Mouse (Mus musculus) lung, embryonic 14.5 days (tissue): ENCODE data around the gene Mpv17l2. TPM values are rescaled to one million over a fixed set of nuclear protein-coding genes. Genes with fewer than 3 reads are reported as not detected.

ENCODE experiments used
- ATAC-seq: fragments of 200-750 bp; cut with Nextera tagmentation; 2 replicates; pipeline ENCODE4 v1.8.0; 2017; ENCODE audit warnings: mild to moderate bottlenecking, moderate TSS enrichment, moderate library complexity; ENCODE audit not compliant: insufficient read depth
- DNase-seq: peaks from one replicate; pipeline ENCODE4 v3.0.0-alpha.2; 2015
- H3K27ac ChIP-seq: fragments of 300-500 bp; sonication (generic); 2 replicates; pipeline ENCODE4 v1.5.1; 2014; ENCODE audit warnings: low read depth, mild to moderate bottlenecking, moderate library complexity
- H3K27me3 ChIP-seq: fragments of 300-500 bp; sonication (generic); 2 replicates; pipeline ENCODE4 v1.6.1; 2014; ENCODE audit warnings: low read length, control low read depth; ENCODE audit not compliant: insufficient read depth
- H3K36me3 ChIP-seq: fragments of 300-500 bp; sonication (generic); 2 replicates; pipeline ENCODE4 v1.6.1; 2014; ENCODE audit warnings: control low read depth; ENCODE audit not compliant: insufficient read depth
- H3K4me1 ChIP-seq: fragments of 300-500 bp; sonication (generic); 2 replicates; pipeline ENCODE4 v1.6.1; 2014; ENCODE audit warnings: antibody characterized with exemption, control low read depth; ENCODE audit not compliant: insufficient read depth
- H3K4me2 ChIP-seq: fragments of 300-500 bp; sonication (generic); 2 replicates; pipeline ENCODE4 v1.6.1; 2014; ENCODE audit warnings: mild to moderate bottlenecking
- H3K4me3 ChIP-seq: fragments of 300-500 bp; sonication (generic); 2 replicates; pipeline ENCODE4 v1.5.1; 2014; ENCODE audit warnings: low read depth, low read length
- H3K9ac ChIP-seq: fragments of 300-500 bp; sonication (generic); 2 replicates; pipeline ENCODE4 v1.6.1; 2014
- H3K9me3 ChIP-seq: fragments of 300-500 bp; sonication (generic); 2 replicates; pipeline ENCODE4 v1.6.1; 2016; ENCODE audit warnings: low read depth, low read length, control low read depth
- CTCF ChIP-seq: IDR thresholded peaks from 2 replicates; pipeline ENCODE4 v1.5.1; 2016; ENCODE audit warnings: antibody characterized with exemption, low read depth
- WGBS: fragments of 180-500 bp; shearing (Covaris S2); extraction: QIAGEN DNeasy Blood & Tissue Kit; methylation state at CpG from one replicate; pipeline ENCODE4 v1.1.7; 2014; 5-methylcytosine and 5-hydroxymethylcytosine counted together
- polyA plus RNA-seq: library from polyadenylated mRNA; unstranded; fragments of >200 nt; fragmentation: Nextera tagmentation; extraction: Ambion mirVana; gene quantifications from 2 replicates; pipeline ENCODE4 v1.2.1, GENCODE M21; 2014

Mpv17l2 gene
- polyA plus RNA-seq, 1 experiment from 2014 or later = 27.9 TPM

DNA sequence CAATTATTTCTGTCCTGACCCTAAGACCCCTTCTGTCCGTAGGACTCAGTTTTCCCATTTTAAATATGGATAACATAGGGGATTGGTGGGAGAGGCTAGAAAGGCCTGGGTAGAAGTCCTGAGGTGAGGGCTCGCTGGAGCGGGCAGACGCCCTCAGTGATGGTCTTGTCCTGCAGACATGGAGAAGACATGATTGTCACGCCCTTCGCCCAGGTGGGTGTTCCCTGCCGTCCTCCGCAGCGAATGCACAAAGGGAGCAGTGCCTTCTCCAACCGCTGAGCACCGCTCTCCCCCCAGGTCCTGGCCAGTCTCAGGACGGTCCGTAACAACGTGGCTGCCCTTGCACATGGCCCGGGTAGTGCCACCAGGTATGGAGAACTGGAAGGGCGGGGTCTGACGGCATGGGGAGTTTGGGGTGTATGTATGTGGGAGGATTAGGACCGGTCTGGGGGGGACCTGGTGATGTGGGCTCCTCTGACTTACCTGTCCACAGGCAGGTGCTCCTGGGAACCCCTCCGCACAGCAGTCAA is 15.0 kb downstream of the Mpv17l2 start:
- ATAC-seq (no peak), DNase-seq (no peak)
- H3K9ac ChIP-seq = no peak overlapping the region
- H3K4me1 ChIP-seq = no peaks in the 10 kb centered on the region
- H3K27ac ChIP-seq = no peak overlapping the region
- WGBS = 55% methylated on average over 19 of the region's 19 CpGs
- H3K9me3 ChIP-seq = no peaks in the 10 kb centered on the region
- TF ChIP-seq CTCF = no peak
- H3K4me2 ChIP-seq = no peak overlapping the region
- H3K36me3 ChIP-seq = no peaks in the 10 kb centered on the region
- H3K27me3 ChIP-seq = peaks cover 83% of the 10 kb centered on the region
- H3K4me3 ChIP-seq = no peak overlapping the region

DNA sequence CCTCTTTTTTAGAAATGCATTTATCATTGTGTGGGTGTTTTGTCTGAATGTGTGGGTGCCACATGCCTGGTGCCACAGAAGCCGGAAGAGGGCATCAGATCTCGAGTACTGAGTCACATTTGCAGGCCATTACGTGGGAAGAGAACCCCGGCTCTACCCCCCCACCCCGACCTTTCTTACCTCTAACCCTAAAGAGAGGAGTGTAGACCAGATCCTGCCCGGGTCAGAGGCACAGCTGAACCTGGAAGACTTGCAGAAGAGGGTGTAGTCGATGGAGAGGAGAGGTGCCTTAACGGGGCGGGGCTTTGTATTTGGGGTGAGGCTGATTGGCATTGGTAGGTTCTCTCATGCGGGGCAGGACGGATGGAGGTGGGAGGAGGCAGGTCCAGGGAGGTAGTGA is 15.9 kb downstream of the Mpv17l2 start:
- no peaks in the 10 kb centered on the region for H3K36me3 ChIP-seq
- TF ChIP-seq CTCF = no peak
- DNase-seq = no peak
- H3K27me3 ChIP-seq = peaks cover 83% of the 10 kb centered on the region
- no peaks in the 10 kb centered on the region for H3K4me1 ChIP-seq
- H3K9me3 ChIP-seq = no peaks in the 10 kb centered on the region
- no peak overlapping the region for H3K4me2 ChIP-seq
- no peak overlapping the region for H3K27ac ChIP-seq
- WGBS = 48% methylated on average over 11 of the region's 11 CpGs
- H3K4me3 ChIP-seq = no peak overlapping the region
- H3K9ac ChIP-seq = no peak overlapping the region
- ATAC-seq = no peak

DNA sequence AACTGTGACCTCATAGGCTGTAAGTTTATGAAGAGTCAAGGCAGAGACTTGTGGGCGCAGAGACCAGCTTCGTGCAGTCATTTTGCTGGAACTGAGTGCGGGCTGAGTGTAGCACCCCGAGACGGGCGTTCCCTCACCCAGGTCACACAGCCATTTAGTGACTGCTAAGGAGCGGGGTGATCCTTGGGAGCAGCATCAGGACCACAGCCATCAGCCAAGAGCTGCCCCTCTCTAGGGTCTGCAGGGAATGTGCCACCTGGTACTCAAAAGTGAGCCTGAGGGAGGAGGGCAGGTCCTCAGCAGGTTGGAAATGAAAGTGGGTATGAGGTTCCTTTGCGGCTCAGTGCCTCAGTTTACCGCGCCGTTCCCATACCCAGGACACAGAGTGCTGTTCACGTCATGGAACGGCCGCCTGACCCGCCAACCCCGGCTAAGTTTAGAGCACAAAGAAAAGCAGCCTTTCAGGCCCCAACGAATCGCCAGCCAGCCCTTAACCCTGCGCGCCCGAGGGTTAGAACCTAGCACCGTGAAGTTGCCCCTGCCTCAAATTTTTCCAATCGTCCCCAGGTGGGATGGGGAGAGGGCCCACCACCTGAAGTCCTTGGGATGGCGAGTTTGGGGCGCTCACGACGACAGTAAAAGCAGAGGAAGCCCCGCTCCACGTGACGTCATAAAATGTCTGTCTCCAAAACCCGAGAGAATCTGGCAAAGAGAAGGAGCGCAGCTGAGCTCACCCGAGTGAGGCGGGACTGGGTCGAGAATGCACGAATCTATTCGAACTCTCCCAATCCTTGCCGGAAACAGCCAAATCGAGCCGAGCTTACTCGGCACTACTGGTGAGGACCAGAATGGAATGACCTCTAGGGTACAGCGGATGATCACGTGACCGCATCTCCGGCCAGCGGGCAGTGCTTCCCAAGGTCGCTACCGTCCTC is 16.8 kb downstream of the Mpv17l2 start:
- DNase-seq = peak; percentile 61
- WGBS = 5% methylated on average over 48 of the region's 48 CpGs
- peak overlapping the region; percentile 58 for H3K4me2 ChIP-seq

DNA sequence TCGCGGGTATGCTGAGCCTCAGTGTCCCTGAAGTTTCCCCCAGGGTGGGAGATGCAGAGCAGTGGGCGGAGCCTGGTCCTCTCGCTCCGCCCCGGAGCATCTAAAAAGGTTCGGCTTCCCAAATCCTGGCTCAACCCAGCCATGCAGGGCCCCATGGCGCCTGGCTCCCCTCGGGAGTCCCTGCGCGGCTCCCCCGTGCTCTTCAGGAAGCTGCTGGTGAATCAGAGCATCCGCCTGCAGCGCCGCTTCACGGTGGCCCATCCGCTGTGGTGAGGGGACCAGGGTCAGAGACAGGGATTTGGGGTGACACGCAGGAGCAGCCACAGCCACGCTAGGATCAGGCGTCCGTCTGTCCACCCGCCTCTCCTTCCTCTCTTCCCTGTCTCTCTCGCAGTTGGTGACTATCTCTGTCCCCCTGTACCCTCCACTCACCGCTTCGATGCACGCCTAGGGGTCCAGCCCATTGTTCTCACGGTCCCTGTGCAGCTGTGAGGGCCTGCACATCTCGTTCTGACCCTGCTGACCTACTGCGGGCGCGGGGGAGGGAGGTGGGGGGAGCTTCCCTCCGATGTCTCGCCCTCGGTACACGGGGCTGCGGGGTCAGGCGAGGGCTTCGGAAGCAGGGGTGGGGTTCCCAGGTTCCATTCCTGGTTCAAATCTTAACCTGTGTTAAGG is 17.6 kb downstream of the Mpv17l2 start:
- peaks cover 72% of the 10 kb centered on the region for H3K27me3 ChIP-seq
- 4% methylated on average over 38 of the region's 38 CpGs for WGBS
- no peaks in the 10 kb centered on the region for H3K9me3 ChIP-seq
- H3K9ac ChIP-seq = no peak overlapping the region
- H3K4me3 ChIP-seq = peak overlapping the region; percentile 28
- TF ChIP-seq CTCF = no peak
- ATAC-seq (no peak), DNase-seq (peak; percentile 21)
- no peak overlapping the region for H3K27ac ChIP-seq
- no peaks in the 10 kb centered on the region for H3K36me3 ChIP-seq
- H3K4me1 ChIP-seq = no peaks in the 10 kb centered on the region
- peak overlapping the region; percentile 58 for H3K4me2 ChIP-seq

More for the DNA sequence above, 16.8 kb downstream of the Mpv17l2 start:
- TF ChIP-seq CTCF = no peak
- Histone ChIP-seq H3K9me3 (no peaks in the 10 kb centered on the region), H3K27me3 (peaks cover 79% of the 10 kb centered on the region), H3K36me3 (no peaks in the 10 kb centered on the region), H3K27ac (no peak overlapping the region), H3K4me3 (peak overlapping the region; percentile 28), H3K4me1 (no peaks in the 10 kb centered on the region), H3K9ac (no peak overlapping the region; the same call in 1 of the 2 replicates)
- peak; percentile 27; the same call in 1 of the 2 replicates for ATAC-seq

DNA sequence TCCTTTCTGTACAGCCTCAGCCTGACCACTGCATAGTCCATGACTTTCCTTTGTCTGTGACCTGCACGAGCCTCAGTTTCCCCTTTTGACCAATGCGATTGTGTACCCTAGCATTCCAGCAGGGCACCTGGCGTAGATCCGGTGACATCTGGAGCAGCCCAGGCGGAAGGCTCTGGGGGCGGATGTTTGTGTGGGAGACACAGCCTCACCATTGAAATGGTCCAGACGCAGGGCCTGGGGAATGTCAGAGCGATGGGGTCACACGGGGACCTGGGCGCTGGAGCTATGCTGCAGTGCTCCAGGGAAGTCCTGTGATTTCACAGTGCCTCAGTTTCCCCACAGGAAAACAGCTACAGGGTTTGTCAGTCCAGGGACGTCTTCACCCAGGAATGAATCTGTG is 18.6 kb downstream of the Mpv17l2 start:
- H3K4me2 ChIP-seq = no peak overlapping the region
- no peak for TF ChIP-seq CTCF
- no peaks in the 10 kb centered on the region for H3K36me3 ChIP-seq
- DNase-seq (no peak), ATAC-seq (no peak)
- peaks cover 64% of the 10 kb centered on the region for H3K27me3 ChIP-seq
- no peak overlapping the region for H3K9ac ChIP-seq
- no peak overlapping the region for H3K27ac ChIP-seq
- 54% methylated on average over 11 of the region's 11 CpGs for WGBS
- no peaks in the 10 kb centered on the region for H3K4me1 ChIP-seq
- no peaks in the 10 kb centered on the region for H3K9me3 ChIP-seq
- no peak overlapping the region for H3K4me3 ChIP-seq

DNA sequence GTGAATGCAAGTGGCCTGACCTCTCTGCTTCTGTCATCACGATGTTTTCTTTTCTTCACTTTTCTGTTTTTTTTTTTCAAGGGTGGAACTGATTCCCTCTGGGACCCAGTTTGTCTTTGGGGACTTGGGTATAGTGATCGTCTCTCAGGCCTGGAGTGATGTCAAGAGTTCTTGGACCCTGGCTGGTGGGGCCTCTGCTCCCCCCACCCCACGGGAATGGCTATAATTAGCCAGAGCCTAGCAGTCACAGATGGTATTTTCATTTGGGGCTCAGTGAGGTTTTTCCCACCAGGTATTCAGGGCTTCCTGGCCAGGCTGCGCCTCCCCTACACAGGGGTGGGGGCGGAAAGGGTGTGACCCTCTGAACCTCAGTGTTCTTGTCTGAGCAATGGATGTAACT is 19.1 kb downstream of the Mpv17l2 start:
- Histone ChIP-seq H3K4me3 (no peak overlapping the region), H3K9ac (no peak overlapping the region), H3K4me2 (no peak overlapping the region), H3K27me3 (peaks cover 58% of the 10 kb centered on the region), H3K36me3 (no peaks in the 10 kb centered on the region), H3K4me1 (no peaks in the 10 kb centered on the region), H3K9me3 (no peaks in the 10 kb centered on the region), H3K27ac (no peak overlapping the region)
- WGBS = 57% methylated on average over 5 of the region's 5 CpGs
- ATAC-seq = no peak
- no peak for TF ChIP-seq CTCF
- DNase-seq = no peak

DNA sequence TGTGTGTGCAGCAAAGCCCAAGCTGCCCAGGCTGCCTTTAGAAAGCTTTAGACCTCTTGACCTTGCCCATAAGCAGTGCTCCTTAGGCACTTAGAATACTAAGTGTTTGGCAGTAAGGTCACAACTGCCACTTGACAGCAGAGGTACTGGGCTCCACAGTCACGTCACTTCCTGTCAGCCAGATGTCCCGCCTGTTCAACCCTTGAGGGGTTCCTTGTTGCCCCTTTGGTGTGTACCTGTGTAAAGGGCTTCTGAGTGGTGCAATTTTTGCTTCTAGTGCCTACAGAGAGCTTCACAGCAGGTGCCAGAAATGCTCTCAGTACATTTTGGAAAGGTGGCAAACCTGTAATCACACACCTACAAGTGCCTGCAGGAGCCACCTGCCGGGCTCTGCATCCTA is 22.5 kb downstream of the Mpv17l2 start:
- TF ChIP-seq CTCF = no peak
- H3K4me1 ChIP-seq = no peaks in the 10 kb centered on the region
- ATAC-seq = no peak
- H3K9me3 ChIP-seq = no peaks in the 10 kb centered on the region
- H3K9ac ChIP-seq = no peak overlapping the region
- WGBS = 37% methylated on average over 3 of the region's 3 CpGs
- no peaks in the 10 kb centered on the region for H3K36me3 ChIP-seq
- peaks cover 24% of the 10 kb centered on the region for H3K27me3 ChIP-seq
- no peak for DNase-seq
- no peak overlapping the region for H3K4me3 ChIP-seq
- no peak overlapping the region for H3K4me2 ChIP-seq
- no peak overlapping the region for H3K27ac ChIP-seq
